Mouse (Mus musculus) v-Abl transformed pro-B cells (cell line): ENCODE data around the gene Rcbtb2.

Experiments used
- in situ Hi-C, 2 experiments: fragments of 400-800 bp; cut with MboI; formaldehyde crosslinking; loops; one replicate each; pipeline ENCODE4 v1.15.1; 2025; ENCODE audit not compliant: unreplicated experiment in 2 of 2

Rcbtb2 gene

DNA sequence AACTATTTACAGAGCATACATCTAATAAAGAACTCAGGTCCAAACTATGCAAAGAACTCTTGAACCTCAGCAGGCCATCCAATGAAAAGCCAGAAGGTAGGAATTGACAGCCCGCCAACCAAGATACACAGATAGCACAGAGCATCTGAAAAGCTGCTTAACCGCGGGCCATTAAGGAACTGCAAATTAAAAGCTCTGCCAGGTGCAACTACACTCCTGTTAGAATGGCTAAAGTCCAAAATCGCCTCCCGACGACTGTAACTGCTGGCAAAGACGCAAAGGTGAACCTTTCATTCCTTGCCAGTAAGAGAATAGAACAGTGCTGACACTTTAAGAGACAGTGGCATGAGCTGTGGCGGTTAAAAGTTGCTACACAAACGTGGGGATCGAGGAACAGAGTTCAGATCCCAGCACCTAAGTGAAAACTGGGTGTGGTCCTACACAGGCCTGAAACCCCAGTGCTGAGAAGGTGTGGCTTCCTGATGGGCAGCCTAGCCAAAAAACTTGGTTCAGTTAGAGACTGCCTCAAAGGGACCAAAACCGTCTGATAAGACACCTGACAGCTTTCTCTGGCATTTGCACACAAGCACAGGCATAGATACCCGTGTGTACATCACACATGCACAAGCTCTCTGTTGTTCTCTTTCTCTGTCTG, 10.5 kb upstream of the Rcbtb2 start:
- in situ Hi-C loops, result loop anchor here in 1 of 2 experiments (25.0 kb wide), 1 partner anchor 1600 kb away; no protein-coding TSS in a partner anchor

DNA sequence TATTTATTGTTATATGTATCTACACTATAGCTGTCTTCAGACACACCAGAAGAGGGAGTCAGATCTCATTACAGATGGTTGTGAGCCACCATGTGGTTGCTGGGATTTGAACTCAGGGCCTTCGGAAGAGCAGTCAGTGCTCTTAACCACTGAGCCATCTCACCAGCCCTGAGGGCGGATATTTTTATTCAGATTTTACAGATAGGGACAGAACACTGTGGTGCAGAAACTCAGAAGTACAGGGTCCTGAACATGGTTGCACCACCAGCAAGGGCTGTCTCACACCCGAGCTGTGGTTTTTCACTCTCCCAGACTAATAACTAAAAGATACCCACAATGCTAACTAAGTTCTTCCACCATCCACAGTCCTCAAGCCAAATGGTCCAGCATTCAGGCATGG, 7.9 kb upstream of the Rcbtb2 start:
- in situ Hi-C loops, result loop anchor here (5.0 to 25.0 kb wide), 3 partner anchors 37 to 1597 kb away; partner anchors contain the start of gene Lpar6 (in 1 of the 2)

DNA sequence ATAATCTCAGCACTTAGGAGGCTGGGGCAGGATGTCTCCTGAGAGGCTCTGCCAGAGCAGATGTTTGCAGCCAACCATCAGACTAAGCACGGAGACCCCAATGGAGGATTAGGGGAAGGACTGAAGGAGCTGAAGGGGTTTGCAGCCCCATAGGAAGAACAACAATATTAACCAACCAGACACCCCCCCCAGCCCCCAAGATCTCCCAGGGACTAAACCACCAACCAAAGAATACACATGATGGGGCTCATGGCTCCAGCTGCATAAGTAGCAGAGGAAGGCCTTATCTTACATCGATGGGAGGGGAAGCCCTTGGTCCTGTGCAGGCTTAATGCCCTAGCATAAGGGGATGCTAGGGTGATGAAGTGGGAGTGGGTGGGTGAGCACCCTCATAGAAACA, 6.5 kb upstream of the Rcbtb2 start:
- in situ Hi-C loops, result loop anchor here (5.0 to 25.0 kb wide), 3 partner anchors 36 to 1596 kb away; partner anchors contain the start of gene Lpar6 (in 1 of the 2)

DNA sequence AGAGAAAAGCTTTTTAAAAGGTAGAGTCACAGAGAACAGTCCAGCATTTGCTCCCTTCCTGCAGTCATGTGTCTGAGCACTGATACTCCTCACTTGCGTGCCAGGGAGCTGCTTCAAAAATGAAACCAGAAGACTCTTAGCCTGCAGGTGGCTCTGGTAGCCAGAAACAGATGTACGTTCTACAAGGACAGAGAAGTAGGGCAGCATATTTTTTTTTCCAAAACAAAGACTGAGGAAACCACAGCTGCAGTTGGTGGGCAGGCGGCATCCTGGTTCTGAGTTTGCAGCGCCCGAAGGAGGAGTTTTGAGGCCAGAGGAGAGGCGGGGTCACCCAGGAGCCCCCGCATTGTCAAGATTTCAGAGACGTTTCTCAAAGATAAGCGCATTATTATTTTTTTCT, 5.9 kb upstream of the Rcbtb2 start:
- in situ Hi-C loops, result loop anchor here (5.0 to 25.0 kb wide), 3 partner anchors 35 to 1595 kb away; partner anchors contain the start of gene Lpar6 (in 1 of the 2)

DNA sequence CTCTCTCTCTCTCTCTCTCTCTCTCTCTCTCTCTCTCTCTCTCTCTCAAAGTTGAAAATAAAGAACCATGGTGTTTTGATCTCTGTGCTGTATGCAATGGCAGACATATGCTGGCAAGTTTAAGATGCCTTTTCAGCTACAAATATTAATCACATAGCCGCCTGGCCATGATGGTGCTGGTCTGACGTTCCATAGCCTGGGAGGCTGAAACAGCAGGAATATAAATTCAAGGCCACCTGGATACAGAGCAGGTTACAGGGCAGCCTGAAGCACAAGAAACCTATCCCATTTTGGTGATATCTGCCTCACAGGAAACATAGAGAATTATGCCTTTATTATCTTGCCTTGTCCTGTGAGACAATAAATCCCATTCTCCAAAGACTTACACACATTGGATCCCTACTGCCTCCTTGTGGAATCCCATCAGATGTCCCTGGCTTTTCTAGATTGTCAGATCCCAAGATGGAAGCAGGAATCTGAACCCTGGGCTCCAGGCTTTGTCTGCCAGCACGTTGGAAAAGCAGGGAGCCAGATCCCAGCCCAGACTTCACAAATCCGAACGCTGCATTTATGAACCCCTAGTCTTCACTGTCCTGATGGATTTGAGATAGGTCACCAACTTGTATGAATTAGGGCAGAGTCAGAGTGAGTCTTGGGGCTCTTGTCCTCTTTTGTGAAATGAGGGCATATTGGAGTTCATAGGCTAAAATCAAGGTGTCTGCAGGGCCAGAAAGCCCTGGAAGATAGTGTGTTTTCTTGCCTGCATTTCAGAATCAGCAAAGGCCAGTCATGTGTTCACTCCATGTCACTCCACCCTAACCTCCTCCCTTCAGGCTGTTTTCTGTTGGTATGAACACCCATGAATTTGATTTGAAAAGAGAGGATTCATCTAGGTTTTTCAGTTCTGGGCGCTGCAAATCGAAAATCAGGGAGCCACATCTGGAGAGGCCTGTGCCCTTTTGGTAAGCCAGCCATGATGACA, 5.1 kb upstream of the Rcbtb2 start:
- in situ Hi-C loops, result loop anchor here (5.0 to 25.0 kb wide), 3 partner anchors 35 to 1595 kb away; partner anchors contain the start of gene Lpar6 (in 1 of the 2)

DNA sequence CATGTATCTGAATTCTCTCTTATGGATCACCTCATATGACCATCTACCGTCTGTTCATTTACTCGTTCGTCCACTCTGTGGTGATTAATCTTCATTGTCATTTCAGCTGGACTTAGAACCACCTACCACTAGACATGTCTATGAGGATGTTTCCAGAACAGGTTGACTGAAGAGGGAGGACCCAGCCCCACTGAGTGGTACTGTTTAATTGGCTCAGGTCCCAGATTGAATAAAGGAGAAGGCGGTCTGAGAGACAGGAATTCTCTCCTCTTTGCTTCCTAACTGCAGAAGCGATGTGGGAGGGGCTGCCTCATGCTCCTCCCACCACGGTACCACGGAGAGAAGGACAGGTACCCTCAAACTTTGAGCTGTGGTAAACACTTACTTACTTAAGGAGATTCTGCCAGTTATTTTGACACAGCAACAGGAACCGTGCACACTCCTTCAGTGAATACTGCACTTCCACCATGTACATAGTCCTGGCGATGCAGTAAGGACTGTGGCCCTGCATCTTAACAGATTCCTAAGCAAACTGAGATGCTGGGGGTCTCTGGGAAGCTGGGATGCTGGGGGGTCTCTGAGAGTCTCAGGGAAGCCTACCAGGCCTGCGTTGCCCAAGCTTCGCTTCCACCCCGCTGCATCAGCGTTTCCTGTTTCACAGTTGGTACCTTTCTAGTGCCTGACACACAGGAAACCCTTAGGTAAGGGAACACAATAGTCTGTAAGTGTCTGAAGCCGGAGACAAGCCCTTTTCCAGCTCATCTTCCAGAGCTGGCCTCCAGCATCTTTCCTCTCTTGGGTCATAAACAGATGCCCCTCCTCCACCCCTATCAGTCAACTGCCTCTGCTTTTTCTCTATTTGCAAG, 4.1 kb upstream of the Rcbtb2 start:
- in situ Hi-C loops, result loop anchor here (5.0 to 25.0 kb wide), 3 partner anchors 34 to 1594 kb away; partner anchors contain the start of gene Lpar6 (in 1 of the 2)

DNA sequence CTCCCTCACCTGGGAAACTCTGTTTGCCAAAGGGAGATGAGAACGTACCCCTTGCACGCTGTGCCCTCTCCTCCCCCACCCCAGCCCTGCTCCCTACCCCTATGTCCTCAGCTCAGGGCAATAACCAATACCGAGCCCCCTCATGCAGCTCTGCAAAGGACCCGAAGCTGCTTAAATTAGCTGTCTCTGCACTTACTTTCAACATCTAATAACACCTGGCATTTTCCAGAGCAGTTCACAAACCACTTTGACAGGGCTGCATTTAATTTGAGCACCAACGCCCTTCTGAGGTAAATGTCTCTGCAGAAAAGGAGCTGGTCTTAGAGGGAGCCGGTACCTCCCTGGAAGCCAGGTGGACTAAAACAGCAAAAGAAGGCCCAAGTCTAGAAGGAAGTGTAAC, 3.4 kb upstream of the Rcbtb2 start:
- in situ Hi-C loops, result loop anchor here (5.0 to 25.0 kb wide), 3 partner anchors 33 to 1593 kb away; partner anchors contain the start of gene Lpar6 (in 1 of the 2)

DNA sequence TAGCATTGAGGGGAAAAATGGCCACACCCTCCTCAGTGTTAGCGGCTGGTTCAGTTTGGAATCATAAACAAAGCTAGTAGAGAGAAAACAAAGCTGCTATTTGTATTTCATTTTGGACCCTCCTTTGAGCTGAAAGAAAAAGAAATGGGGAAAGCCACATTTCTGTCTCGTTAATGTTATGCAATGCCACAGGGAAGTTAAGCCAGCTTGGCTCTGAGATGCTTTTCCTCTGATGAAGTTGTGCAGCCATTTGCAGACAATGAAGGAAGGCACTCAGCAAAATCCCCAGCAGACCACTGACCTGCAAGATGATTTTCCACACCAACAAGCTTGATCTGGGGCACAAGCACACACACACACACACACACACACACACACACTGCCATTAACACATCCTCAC, 2.9 kb upstream of the Rcbtb2 start:
- in situ Hi-C loops, result loop anchor here (5.0 to 25.0 kb wide), 3 partner anchors 32 to 1592 kb away; partner anchors contain the start of gene Lpar6 (in 2 of the 2)

DNA sequence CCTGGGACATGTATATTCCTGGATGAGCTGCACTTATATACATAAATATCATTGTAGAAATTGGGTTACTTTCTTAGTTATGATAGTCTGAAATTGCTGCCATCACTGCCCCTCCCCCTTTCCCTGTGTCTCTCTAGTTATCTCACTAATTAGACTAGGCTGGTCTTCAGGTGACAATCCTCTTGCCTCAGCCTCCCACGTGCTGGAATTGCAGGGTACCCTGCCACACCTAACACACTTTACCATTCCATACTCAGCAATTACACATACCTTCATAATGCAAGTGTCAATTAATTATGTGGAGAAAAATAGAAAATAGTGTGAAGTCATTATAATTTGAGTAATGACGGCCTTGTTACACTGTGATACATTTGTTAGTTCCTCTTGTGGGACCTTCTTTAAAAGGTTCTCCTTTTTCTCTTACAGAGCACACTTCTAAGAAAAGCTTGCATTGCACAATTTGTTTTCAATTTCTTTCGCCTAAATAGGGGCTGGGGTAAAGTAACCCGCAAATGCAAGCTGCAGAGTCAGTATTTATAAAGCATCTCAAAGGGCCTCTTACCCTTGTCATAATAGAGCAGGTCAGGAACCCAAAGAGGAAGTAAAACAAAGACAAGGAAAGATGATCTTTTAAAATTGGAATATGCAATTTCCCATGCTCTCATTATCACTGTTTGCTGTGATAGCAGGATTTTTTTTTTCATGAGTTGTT, 470 bp upstream of the Rcbtb2 start:
- in situ Hi-C loops, result loop anchor here in 1 of 2 experiments (5.0 to 25.0 kb wide), 2 partner anchors 115 to 1590 kb away; partner anchors contain the start of gene Lpar6

DNA sequence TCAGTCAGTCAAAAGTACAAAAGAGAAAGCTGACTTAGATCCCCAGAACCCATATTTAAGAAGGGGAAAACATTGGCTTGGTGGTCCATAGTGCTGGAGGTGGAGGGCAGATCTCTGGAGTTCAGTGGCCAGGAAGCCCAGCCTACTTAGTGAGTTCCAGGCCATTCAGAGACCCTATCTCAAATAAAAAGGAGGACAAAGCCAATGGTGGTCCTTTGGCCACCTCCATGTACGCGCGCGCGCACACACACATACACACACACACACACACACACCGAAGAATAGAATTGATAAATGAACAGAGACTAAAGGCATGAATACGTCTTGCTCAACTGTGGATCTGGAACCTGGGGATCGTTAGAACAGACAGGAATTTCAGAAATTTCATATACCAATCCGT, 544 bp downstream of the Rcbtb2 start:
- in situ Hi-C loops, result loop anchor here in 1 of 2 experiments (5.0 to 25.0 kb wide), 2 partner anchors 114 to 1589 kb away; partner anchors contain the start of gene Lpar6

DNA sequence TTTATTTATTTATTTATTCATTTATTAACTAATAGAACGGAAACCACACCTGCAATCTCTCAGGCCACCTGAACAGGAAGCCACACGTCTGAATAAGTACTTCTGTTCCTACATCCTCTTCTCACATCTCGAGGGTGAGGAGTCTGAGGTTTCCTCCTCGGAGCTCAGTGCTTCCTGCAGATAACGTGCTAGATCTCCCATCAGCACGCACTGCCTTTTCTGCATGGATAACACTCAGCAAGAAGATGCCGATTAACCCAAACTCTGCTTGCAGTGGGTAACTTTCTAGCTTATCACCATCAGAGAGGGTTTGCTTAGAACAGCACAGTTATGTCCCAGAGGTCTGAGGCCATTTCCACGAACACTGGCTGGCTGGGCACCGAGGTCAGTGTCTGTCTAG, 949 bp downstream of the Rcbtb2 start:
- in situ Hi-C loops, result loop anchor here in 1 of 2 experiments (5.0 to 25.0 kb wide), 2 partner anchors 114 to 1589 kb away; partner anchors contain the start of gene Lpar6

DNA sequence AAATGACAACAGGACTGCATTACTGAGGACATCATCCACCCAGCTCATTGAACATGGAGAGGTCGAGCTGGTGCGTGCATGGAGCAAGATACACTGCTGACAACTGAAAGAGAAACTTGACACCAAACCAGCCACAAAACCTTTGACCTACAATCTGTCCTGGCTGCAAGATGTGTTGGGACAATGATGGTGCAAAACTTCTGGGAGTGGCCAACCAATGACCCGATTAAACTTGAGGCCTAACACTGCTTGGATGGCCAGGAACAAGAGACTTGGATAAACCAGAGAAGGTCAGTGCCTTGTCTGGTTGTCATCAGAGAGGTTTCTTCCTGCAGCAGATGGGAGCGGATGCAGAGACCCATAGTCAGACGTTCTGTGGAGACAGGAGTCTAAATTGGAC, 7.7 kb downstream of the Rcbtb2 start:
- in situ Hi-C loops, result no loop called here

DNA sequence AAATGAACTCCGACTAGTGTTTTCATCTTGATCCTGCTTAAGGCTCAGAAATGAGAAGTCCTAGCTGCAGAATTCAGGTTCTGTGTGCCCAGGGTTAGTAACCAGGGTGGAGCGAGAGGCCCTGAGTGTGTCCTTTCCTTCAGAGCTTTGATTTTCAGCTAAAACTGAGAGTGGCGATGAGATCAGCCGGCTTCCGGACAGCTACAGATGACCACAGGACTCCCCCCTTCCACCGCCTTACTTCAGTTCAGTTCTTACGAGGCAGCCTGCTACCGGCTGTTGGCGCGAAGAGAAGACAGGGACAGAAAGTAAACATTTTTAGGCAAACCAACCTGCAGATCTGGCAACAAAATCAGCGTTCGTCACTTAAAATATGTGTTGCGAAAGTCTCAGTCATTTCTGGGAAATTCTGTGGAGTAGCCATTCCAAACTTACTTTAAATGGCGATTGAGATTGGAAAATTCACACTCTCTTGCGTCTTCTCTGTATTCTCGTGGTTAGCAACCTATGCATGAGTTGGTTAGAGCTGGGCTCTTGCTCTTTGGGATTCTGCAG, 9.1 kb downstream of the Rcbtb2 start:
- in situ Hi-C loops, result no loop called here

DNA sequence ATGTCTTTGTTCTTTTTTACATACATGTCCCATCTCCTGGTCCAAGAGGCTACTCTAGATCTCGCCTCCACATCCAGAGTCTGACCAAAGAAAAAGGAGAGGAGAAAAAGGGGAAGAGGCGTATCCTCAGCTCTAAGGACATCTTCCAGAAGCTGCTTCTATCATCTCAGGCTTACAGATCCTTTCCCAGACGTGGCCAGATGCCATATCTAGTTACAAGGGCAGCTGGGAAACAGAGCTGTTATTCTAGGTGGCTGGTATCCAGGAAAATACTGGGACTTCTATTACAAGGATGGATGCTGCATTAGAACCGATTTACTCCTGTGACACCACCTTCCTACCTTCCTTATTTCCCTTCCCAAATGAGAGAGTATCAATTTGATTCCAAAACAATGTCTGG, 9.9 kb downstream of the Rcbtb2 start:
- in situ Hi-C loops, result no loop called here

DNA sequence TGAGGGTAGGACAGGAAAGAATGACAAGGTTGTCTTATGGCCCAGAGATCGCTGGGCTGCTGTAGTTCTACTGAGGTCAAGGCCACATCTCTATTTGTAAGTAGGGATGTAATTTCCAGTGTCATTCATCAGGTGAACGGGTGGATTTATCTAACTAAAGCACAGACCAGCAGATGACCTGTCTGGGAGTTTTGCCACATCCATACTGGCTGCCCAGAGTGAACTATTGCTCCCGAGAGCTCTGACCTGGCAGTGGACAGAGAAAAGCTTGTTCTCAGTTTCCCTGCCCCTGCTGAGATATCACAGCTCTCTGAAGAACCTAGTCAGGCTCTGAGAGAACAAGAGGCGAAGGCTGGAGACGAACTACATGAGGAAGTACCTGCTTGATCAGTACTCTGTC, 14.4 kb downstream of the Rcbtb2 start:
- in situ Hi-C loops, result no loop called here

DNA sequence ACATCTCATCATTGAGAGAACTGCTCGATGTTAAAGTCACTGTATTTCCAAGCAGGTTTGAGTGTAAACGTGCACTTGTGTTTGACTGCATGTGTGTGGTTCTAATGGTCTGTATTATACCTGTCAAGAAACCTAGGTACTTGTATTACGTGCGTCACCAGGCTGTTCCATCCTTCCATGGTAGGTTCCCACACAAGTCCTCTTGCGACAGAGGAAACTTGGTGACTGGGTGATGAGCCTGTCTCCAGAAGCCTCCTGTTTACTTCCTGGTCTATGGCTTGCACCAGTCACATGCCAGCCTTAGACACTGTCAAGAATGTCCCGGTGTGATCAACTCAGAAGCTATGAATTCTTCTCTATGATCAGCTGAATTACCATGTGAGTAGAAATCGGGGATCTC, 15.6 kb downstream of the Rcbtb2 start:
- in situ Hi-C loops, result no loop called here

DNA sequence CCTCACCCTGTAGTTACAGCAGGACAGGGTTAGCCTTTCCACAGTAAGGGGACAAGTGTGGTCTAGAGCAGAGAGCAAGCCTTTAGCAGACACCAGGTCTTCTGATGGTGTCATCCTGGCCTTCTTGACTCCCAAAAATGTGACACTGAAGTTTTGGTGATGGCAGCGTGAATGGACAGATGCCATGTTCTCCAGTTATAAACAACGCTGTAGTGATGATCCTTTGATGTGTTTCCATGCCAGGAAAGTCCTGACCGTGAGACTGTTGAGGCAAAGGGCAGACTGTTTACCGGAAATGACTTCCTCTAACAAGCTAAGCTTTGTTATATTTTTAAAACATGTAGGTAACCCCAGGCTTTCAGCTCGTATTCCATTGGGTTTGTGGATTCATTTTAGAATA, 17.0 kb downstream of the Rcbtb2 start:
- in situ Hi-C loops, result no loop called here

DNA sequence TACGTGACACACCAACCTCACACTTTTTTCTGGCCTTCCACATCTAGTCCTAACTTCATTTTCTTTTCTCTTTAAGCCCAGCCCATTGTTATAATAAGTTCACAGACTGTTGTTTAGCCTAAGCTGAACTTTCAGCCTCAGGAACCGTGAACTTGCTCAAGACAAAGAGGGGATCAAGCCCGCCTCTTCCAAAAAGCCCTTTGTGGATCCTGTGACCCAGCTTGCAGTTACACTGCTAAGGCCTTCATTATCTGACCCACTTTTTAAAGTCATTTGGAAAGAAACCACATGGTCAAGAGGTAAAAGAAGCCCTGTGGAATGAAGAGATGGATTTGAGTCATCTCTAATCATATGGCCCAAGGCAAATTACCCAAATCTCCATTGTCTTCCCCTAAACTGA, 19.0 kb downstream of the Rcbtb2 start:
- in situ Hi-C loops, result no loop called here

DNA sequence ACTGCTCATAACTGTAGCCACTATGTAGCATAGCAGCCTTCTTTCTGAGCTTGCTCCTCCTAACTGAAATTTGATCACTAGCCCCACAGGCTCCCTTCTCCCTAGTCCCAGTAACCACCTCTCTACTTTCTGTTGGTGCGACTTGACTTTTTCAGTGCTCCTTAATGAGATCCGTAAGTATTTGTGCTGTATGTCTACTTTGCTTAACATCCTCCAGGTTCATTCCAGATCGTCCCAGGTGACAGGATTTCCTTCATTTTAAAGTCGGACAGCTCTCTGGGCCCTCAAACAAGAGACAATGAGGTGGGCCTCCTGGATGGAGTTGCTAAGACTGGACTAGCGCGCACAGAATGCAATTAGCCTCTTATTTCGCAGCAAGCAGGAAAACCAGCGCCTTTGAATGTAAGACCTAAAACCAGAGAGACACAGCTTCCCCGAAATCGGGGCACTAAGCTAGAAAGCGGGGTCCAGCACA, 19.6 kb downstream of the Rcbtb2 start:
- in situ Hi-C loops, result no loop called here
